Mouse (Mus musculus): ENCODE results near the gene Tmem136. TPM values are rescaled to one million over a fixed set of nuclear protein-coding genes. Genes with fewer than 3 reads are reported as not detected.

The Tmem136 gene
- polyA plus RNA-seq, 1 experiment from 2014 or later = 9.3 TPM

DNA sequence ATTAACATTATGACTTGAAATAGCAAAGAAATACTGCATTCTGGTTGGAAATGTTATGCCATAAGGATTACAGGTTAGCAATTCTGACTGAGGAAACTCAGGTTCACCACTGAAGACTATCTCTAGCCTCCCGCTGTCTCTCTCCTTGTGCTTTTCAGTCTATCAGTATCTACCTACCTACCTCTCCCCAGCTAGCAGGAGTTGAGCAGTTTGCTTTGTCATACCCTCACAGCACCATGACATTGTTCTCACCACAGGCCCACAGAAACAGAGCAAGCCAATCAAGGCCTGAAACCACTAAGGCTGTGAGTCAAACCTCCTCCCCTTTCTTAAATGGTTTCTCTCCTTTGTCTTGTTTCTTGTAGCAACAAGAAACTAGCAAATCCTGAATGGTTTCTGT, 41.8 kb downstream of the Tmem136 start:
- no peaks in the 10 kb centered on the region for H3K27me3 ChIP-seq (ENCODE audit: insufficient read depth, low read length)
- DNase-seq (ENCODE audit: low spot score) (no peak), ATAC-seq (replicated peaks; ENCODE audit: low FRiP score, low read depth) (no peak)
- no peaks in the 10 kb centered on the region for H3K36me3 ChIP-seq (ENCODE audit: insufficient read depth, low read length)
- H3K9ac ChIP-seq (ENCODE audit: low read depth, low read length) = no peak overlapping the region
- no peak overlapping the region for H3K4me3 ChIP-seq (replicated peaks; ENCODE audit: low read depth, low read length)
- 93% methylated on average over 1 of the region's 1 CpGs for WGBS
- no peak for TF ChIP-seq CTCF (IDR thresholded peaks at IDR 0.05; ENCODE audit: low read depth)
- H3K9me3 ChIP-seq (replicated peaks; ENCODE audit: low read length) = no peaks in the 10 kb centered on the region
- no peak overlapping the region for H3K27ac ChIP-seq
- 0 out of 2 replicates have a peak, but pooled peaks cover 17% of the 10 kb centered on the region for H3K4me1 ChIP-seq (replicated peaks; ENCODE audit: insufficient read depth, low read length)
- H3K4me2 ChIP-seq (ENCODE audit: low read length) = no peak overlapping the region

DNA sequence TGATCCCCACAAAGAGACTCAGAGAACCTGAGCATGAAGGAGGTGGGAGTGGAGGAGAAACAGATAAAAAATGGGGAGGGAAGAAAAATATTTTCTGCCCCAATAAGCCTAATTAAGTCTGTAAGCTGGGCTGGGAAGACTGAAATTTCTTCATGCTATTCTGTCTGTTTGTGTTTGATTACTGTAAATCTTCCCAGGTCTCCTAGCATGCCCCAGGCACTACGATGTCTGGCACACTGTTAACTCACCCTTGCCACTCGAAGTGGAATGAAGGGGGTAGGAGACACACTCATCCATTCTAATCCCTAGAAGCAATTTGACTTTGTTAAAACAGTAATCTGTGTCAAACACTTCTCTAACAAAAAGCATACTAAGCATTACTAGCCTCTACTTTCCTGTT, 44.6 kb downstream of the Tmem136 start:
- Histone ChIP-seq H3K4me2 (ENCODE audit: low read length) (no peak overlapping the region), H3K4me1 (replicated peaks; ENCODE audit: insufficient read depth, low read length) (0 out of 2 replicates have a peak, but pooled peaks cover 19% of the 10 kb centered on the region), H3K4me3 (replicated peaks; ENCODE audit: low read depth, low read length) (no peak overlapping the region), H3K9me3 (replicated peaks; ENCODE audit: low read length) (no peaks in the 10 kb centered on the region), H3K36me3 (ENCODE audit: insufficient read depth, low read length) (no peaks in the 10 kb centered on the region), H3K27me3 (ENCODE audit: insufficient read depth, low read length) (no peaks in the 10 kb centered on the region), H3K9ac (ENCODE audit: low read depth, low read length) (no peak overlapping the region), H3K27ac (peak overlapping the region; percentile 44; the same call in 1 of the 2 replicates)
- ATAC-seq (replicated peaks; ENCODE audit: low FRiP score, low read depth) = no peak
- no peak for TF ChIP-seq CTCF (IDR thresholded peaks at IDR 0.05; ENCODE audit: low read depth)
- DNase-seq (ENCODE audit: low spot score) = peak; percentile 66
- WGBS = 26% methylated on average over 2 of the region's 2 CpGs

DNA sequence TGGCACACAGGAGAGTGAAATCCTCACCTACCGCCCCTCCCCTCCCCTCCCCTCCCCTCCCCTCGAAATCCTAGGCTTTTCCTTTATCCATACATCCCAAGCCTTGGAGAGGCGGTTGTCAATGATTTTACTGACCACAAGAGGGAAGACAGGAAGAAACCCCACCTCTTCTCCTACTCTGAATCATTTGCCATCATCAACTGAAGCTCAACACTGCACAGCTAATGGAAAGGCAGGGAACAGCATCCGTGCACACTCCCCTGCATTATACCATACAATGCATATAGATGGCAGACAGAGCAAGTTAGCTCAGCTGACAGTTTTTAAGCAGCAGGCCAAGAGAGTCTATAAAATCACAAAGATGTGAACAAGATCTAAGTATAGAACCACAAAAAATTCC, 45.2 kb downstream of the Tmem136 start:
- peak; percentile 55 for DNase-seq (ENCODE audit: low spot score)
- Histone ChIP-seq H3K27me3 (ENCODE audit: insufficient read depth, low read length) (no peaks in the 10 kb centered on the region), H3K4me3 (replicated peaks; ENCODE audit: low read depth, low read length) (no peak overlapping the region), H3K9me3 (replicated peaks; ENCODE audit: low read length) (no peaks in the 10 kb centered on the region), H3K9ac (ENCODE audit: low read depth, low read length) (no peak overlapping the region), H3K36me3 (ENCODE audit: insufficient read depth, low read length) (no peaks in the 10 kb centered on the region), H3K4me1 (replicated peaks; ENCODE audit: insufficient read depth, low read length) (0 out of 2 replicates have a peak, but pooled peaks cover 19% of the 10 kb centered on the region), H3K4me2 (ENCODE audit: low read length) (no peak overlapping the region), H3K27ac (peak overlapping the region; percentile 25; the same call in 1 of the 2 replicates)
- TF ChIP-seq CTCF (IDR thresholded peaks at IDR 0.05; ENCODE audit: low read depth) = no peak; the same call in 1 of the 2 replicates
- WGBS = 32% methylated on average over 4 of the region's 4 CpGs
- ATAC-seq (replicated peaks; ENCODE audit: low FRiP score, low read depth) = no peak

DNA sequence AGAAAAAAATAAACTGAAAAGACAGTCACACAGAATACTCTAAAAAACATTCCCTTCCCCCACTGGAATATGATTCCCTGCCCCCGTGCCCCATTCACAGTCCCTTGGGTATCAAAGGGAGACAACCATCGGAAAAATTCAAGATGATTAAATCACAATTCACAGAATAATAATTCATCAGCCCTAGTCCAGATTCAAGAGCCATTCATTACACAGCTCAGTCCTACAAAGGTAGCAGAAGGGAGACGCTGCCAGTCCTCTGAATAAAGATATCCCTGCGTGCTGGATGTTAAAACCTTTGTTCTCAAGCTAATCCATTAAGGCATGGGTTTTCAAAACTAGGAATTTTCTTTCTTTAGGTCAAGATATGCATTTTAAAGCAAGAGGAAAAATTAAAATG, 45.8 kb downstream of the Tmem136 start:
- Histone ChIP-seq H3K36me3 (ENCODE audit: insufficient read depth, low read length) (no peaks in the 10 kb centered on the region), H3K27ac (no peak overlapping the region)
- no peak for TF ChIP-seq CTCF (IDR thresholded peaks at IDR 0.05; ENCODE audit: low read depth)

DNA sequence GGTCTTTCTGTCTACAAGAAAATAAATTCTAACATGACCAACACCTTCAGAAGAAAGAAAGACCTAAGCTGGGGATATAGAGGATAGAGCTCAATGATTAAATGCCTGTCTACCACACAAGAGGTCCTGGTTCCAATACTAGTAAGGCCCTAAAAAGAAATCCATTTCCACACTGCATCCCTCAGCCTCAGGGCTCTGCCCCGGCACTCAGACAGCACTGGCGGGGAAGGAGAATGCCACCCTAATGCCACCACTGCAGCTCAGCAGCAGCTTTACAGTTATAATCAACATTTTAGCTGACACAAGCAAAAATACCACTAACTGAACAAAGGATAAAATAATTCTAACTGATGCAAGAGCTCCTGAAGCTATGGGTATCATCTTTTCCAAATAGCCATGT, 46.2 kb downstream of the Tmem136 start:
- no peak for TF ChIP-seq CTCF (IDR thresholded peaks at IDR 0.05; ENCODE audit: low read depth)
- ATAC-seq (replicated peaks; ENCODE audit: low FRiP score, low read depth) (no peak), DNase-seq (ENCODE audit: low spot score) (no peak)
- Histone ChIP-seq H3K27ac (no peak overlapping the region), H3K36me3 (ENCODE audit: insufficient read depth, low read length) (no peaks in the 10 kb centered on the region), H3K9ac (ENCODE audit: low read depth, low read length) (no peak overlapping the region), H3K4me2 (ENCODE audit: low read length) (no peak overlapping the region), H3K4me3 (replicated peaks; ENCODE audit: low read depth, low read length) (no peak overlapping the region), H3K4me1 (replicated peaks; ENCODE audit: insufficient read depth, low read length) (0 out of 2 replicates have a peak, but pooled peaks cover 19% of the 10 kb centered on the region), H3K27me3 (ENCODE audit: insufficient read depth, low read length) (no peaks in the 10 kb centered on the region), H3K9me3 (replicated peaks; ENCODE audit: low read length) (no peaks in the 10 kb centered on the region)
- 54% methylated on average over 2 of the region's 2 CpGs for WGBS

More for the DNA sequence above, 45.8 kb downstream of the Tmem136 start:
- no peak overlapping the region for H3K4me2 ChIP-seq (ENCODE audit: low read length)
- no peak overlapping the region for H3K4me3 ChIP-seq (replicated peaks; ENCODE audit: low read depth, low read length)
- H3K9ac ChIP-seq (ENCODE audit: low read depth, low read length) = no peak overlapping the region
- ATAC-seq (replicated peaks; ENCODE audit: low FRiP score, low read depth) (no peak), DNase-seq (ENCODE audit: low spot score) (no peak)
- H3K4me1 ChIP-seq (replicated peaks; ENCODE audit: insufficient read depth, low read length) = 0 out of 2 replicates have a peak, but pooled peaks cover 19% of the 10 kb centered on the region
- WGBS = 56% methylated on average over 4 of the region's 4 CpGs
- no peaks in the 10 kb centered on the region for H3K9me3 ChIP-seq (replicated peaks; ENCODE audit: low read length)
- no peaks in the 10 kb centered on the region for H3K27me3 ChIP-seq (ENCODE audit: insufficient read depth, low read length)

DNA sequence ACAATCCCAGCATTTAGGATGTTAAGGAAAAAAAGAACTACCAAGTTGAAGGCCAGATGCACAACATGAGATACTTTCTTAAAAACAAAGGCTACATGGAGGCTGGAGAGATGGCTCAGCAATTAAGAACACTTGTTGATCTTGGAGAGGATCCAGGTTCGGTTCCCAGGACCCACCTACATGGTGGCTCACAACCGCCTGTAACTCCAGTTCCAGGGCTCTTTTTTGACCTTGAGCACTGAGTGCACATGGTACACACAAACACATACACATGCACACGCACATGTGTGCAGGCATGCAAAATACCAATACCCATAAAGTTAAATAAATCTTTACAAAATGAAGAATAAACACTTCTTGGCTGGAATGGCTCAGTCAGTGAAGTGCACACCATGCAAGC, 48.5 kb downstream of the Tmem136 start:
- WGBS = 57% methylated on average over 3 of the region's 3 CpGs
- ATAC-seq (replicated peaks; ENCODE audit: low FRiP score, low read depth) = no peak
- Histone ChIP-seq H3K9ac (ENCODE audit: low read depth, low read length) (no peak overlapping the region), H3K36me3 (ENCODE audit: insufficient read depth, low read length) (no peaks in the 10 kb centered on the region), H3K4me2 (ENCODE audit: low read length) (no peak overlapping the region), H3K27me3 (ENCODE audit: insufficient read depth, low read length) (no peaks in the 10 kb centered on the region), H3K27ac (no peak overlapping the region), H3K4me3 (replicated peaks; ENCODE audit: low read depth, low read length) (no peak overlapping the region), H3K9me3 (replicated peaks; ENCODE audit: low read length) (no peaks in the 10 kb centered on the region), H3K4me1 (replicated peaks; ENCODE audit: insufficient read depth, low read length) (0 out of 2 replicates have a peak, but pooled peaks cover 15% of the 10 kb centered on the region)
- DNase-seq (ENCODE audit: low spot score) = no peak
- no peak for TF ChIP-seq CTCF (IDR thresholded peaks at IDR 0.05; ENCODE audit: low read depth)

DNA sequence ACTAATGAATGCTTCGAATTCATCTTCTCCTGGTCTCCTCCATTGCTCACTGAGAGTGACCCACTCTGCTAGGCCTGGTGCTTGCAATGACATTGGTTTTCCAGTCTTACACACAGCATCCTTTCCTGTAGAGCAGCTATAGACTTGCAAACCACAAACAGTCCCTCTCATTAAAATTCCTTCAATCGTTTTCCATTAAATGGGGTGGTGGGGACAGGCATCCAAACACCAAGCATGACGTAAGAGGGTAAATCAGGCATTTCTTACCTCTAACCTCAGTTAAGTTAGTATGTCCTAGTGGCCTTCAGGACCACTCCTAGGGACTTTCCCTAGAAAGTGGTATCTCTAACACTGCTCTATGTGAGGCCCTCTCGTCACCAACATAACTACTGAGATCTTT, 51.1 kb downstream of the Tmem136 start:
- DNase-seq (ENCODE audit: low spot score) = no peak
- no peak for ATAC-seq (replicated peaks; ENCODE audit: low FRiP score, low read depth)
- TF ChIP-seq CTCF (IDR thresholded peaks at IDR 0.05; ENCODE audit: low read depth) = no peak
- no peaks in the 10 kb centered on the region for H3K27me3 ChIP-seq (ENCODE audit: insufficient read depth, low read length)
- peaks cover 8% of the 10 kb centered on the region; the same call in 1 of the 2 replicates for H3K4me1 ChIP-seq (replicated peaks; ENCODE audit: insufficient read depth, low read length)
- H3K4me3 ChIP-seq (replicated peaks; ENCODE audit: low read depth, low read length) = no peak overlapping the region
- no peak overlapping the region for H3K9ac ChIP-seq (ENCODE audit: low read depth, low read length)
- H3K27ac ChIP-seq = no peak overlapping the region
- 81% methylated on average over 4 of the region's 4 CpGs for WGBS
- no peak overlapping the region for H3K4me2 ChIP-seq (ENCODE audit: low read length)
- no peaks in the 10 kb centered on the region for H3K36me3 ChIP-seq (ENCODE audit: insufficient read depth, low read length)
- H3K9me3 ChIP-seq (replicated peaks; ENCODE audit: low read length) = no peaks in the 10 kb centered on the region
